Mouse (Mus musculus): Measurements from ENCODE around the gene Gpr37l1. TPM values are rescaled to one million over a fixed set of nuclear protein-coding genes. Genes with fewer than 3 reads are reported as not detected.
A peak's percentile ranks its signal among the peaks of the same experiment; 100 is the strongest.

Gpr37l1 gene
- polyA plus RNA-seq (2015; fragmentation: Nextera tagmentation; extraction: Ambion mirVana), result not detected in 2 replicates

DNA sequence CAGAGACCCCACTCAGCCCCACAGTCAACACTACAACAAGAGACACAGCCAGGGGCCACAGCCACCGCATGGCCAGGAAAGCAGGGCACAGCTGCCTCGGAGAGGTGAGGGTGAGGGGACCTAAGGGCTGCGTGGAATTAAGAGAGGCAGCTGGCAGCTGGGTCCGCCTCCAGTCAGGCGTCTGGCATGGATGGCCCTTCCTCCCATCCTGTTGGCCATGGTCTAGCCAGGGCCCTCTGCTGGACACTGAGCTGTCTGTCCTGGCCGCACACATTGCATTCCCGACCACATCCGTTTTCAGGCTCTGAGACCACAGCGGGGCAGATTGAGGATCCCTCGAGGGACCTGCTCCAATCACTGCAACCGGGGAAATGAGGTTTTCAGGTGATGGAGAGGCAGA lies at the start of gene Gpr37l1:
Gene Gpr37l1 (minus strand): TSS at position 247 of the 400 bp plus-strand sequence.
- WGBS (ENCODE audit: insufficient replicate concordance), result 48% methylated on average over 11 of the region's 11 CpGs
- ATAC-seq (ENCODE audit: low read depth) (no peak), DNase-seq (no peak)
- no peak within 1 kb of the TSS for H3K9ac ChIP-seq
- peaks cover 7% of the 10 kb centered on the region for H3K4me1 ChIP-seq (replicated peaks)
- H3K27me3 ChIP-seq, result peaks cover 12% of the 10 kb centered on the region; the same call in 1 of the 2 replicates
- H3K9me3 ChIP-seq (replicated peaks), result no peaks in the 10 kb centered on the region
- H3K27ac ChIP-seq, result no peak within 1 kb of the TSS
- no peak within 1 kb of the TSS for H3K4me2 ChIP-seq
- H3K36me3 ChIP-seq, result no peaks in the 10 kb centered on the region
- no peak within 1 kb of the TSS for H3K4me3 ChIP-seq (replicated peaks)

DNA sequence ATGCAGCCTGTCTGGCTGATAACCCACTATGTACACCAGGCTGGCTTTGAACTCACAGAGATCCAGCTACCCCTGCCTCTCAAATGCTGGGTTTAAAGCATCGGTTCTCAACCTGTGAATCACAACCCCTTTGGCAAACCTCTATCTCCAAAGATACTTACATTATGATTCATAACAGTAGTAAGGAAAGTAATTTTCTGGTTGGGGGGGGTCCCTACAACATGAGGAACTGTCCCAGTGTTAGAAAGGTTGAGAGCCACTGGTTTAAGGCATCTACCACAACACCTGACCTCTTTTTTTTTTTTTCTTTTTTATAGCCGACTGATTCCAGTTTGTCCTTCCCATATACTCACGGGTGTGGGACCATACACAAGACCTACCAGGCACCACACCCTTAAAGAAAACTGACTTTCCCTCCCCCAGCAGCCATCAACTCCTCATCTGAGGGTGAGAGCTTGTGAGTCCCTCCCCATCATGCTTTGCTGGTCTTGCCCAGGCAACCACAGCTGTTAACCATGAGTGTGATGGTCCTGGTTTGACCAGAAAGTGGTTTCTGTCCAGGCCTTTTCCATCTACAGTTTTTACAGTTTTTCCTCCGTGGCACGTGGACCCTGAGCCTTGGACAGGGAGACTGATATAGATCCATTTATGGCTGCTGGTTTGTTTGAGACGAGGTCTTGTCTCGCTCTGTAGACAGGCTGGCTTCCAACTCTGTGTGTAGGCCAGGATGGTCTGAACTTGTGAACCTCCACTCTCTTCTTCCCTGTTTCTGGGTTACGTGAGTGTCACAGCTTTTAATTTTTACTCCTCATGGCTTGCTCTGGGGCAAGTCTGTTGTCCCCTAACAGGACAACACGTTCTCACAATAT lies 46.5 kb upstream of the Gpr37l1 start:
- H3K27ac ChIP-seq, result no peak overlapping the region
- no peak for ATAC-seq (ENCODE audit: low read depth)
- 63% methylated on average over 9 of the region's 9 CpGs for WGBS (ENCODE audit: insufficient replicate concordance)

DNA sequence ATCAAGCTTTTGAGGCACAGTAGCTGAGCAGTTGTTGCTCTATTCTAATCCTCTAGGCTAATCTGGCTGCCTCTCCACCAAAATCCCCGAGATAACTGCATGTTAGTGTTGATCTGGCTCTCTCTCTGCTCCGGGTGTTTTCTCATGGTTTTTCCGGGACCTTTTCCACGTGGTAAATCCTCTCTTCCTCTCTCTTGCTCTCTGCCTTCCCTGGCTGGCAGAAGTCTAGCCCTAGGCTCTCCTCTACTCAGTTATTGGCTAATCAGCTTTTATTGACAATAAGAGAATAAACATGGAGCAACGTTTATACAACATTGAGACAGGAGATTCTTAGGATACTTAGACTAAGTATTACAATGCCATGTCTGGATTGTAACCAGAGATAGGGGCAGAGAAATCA lies 42.9 kb upstream of the Gpr37l1 start:
- Histone ChIP-seq H3K9ac (no peak overlapping the region), H3K4me3 (replicated peaks) (no peak overlapping the region), H3K27ac (no peak overlapping the region), H3K4me2 (no peak overlapping the region), H3K4me1 (replicated peaks) (peaks cover 26% of the 10 kb centered on the region), H3K27me3 (no peaks in the 10 kb centered on the region), H3K36me3 (no peaks in the 10 kb centered on the region), H3K9me3 (replicated peaks) (no peaks in the 10 kb centered on the region)
- WGBS (ENCODE audit: insufficient replicate concordance), result 35% methylated on average over 5 of the region's 5 CpGs
- ATAC-seq (ENCODE audit: low read depth), result no peak
- DNase-seq, result no peak

More for the DNA sequence above, 46.5 kb upstream of the Gpr37l1 start:
- Histone ChIP-seq H3K4me2 (no peak overlapping the region), H3K9me3 (replicated peaks) (no peaks in the 10 kb centered on the region), H3K36me3 (no peaks in the 10 kb centered on the region), H3K9ac (no peak overlapping the region), H3K4me3 (replicated peaks) (no peak overlapping the region), H3K4me1 (replicated peaks) (peaks cover 6% of the 10 kb centered on the region), H3K27me3 (no peaks in the 10 kb centered on the region)
- no peak for DNase-seq

DNA sequence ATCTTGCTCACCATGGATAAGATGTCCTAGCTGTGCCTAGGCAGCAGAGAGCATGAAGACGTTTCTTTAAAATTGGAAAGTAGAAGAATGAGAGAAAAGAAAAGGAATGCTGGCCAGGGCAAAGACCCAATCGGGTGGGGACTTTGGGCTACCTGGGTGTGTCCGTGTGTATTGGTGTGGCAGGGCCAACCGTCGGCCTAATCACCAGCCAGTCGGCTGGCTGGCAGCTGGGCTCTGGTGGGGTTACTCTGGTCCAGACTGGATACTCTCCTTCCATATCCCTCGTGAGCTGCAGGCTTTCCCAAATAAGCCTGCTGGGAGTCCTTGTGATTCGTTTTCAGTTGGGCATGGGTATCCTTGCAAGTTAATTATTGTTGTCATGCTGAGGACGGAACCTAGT lies 41.2 kb upstream of the Gpr37l1 start:
- 47% methylated on average over 9 of the region's 9 CpGs for WGBS (ENCODE audit: insufficient replicate concordance)
- no peak for ATAC-seq (ENCODE audit: low read depth)
- H3K4me3 ChIP-seq (replicated peaks), result no peak overlapping the region
- no peaks in the 10 kb centered on the region for H3K27me3 ChIP-seq
- no peaks in the 10 kb centered on the region for H3K9me3 ChIP-seq (replicated peaks)
- no peak overlapping the region for H3K27ac ChIP-seq
- no peak for DNase-seq
- no peak overlapping the region for H3K4me2 ChIP-seq
- H3K9ac ChIP-seq, result no peak overlapping the region
- peaks cover 42% of the 10 kb centered on the region for H3K4me1 ChIP-seq (replicated peaks)
- no peaks in the 10 kb centered on the region for H3K36me3 ChIP-seq

DNA sequence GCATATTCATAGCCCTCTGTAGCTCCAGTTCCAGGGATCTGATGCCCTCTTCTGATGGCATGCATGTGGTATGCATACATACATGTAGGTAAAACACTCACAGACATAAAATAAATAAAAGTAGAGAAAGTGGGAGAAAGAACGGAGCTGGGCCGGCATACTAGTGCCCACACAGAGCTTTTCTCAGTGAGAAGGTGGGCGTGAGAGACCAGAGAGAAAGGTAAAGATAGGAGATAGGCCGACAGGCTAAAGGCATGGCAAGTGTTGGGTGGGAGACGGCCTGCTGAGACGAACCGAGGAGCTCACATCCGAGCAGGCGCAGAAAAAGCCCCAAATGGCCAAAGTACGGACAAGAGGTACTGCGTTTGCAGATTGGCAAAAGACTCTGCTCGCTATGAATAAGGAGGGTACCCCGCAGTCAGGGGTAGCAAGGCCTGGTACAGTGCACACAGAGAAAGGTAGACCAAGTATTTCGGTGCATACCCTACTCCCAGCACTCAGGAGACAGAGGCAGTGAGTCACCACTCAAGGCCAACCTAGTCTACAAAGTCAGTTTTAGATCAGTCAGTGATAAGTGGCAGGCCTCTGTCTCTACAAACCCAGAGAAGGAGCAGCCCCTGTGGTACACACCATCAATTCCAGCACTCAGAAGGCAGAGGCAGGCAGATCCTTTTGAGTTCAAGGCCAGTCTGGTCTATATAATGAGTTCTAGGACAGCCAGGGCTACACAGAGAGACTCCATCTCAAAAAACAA lies 39.3 kb upstream of the Gpr37l1 start:
- H3K9me3 ChIP-seq (replicated peaks), result no peaks in the 10 kb centered on the region
- no peak overlapping the region for H3K4me2 ChIP-seq
- 85% methylated on average over 14 of the region's 14 CpGs for WGBS (ENCODE audit: insufficient replicate concordance)
- H3K27me3 ChIP-seq, result no peaks in the 10 kb centered on the region
- H3K4me3 ChIP-seq (replicated peaks), result no peak overlapping the region
- DNase-seq (no peak), ATAC-seq (ENCODE audit: low read depth) (no peak)
- no peak overlapping the region for H3K27ac ChIP-seq
- no peaks in the 10 kb centered on the region for H3K36me3 ChIP-seq
- H3K4me1 ChIP-seq (replicated peaks), result peaks cover 42% of the 10 kb centered on the region
- H3K9ac ChIP-seq, result no peak overlapping the region

DNA sequence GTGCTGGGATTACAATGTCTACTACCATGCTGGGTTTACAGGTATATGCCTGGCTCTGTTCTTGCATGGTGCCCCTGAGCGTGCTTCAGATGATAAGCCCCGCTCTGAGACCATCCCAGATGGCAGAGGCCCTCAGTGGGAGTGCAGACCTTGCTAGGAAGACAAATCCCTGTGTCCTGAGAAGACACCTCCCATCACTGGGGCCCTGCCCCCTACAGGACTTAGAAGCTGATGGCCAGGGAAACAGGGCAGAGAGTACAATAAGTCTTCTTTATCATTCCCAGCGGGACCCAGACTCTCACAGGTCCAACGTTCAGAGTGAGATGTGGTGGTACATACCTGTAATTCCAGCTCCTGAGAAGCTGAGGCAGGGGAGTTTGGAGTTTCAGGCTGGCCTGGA lies 37.8 kb upstream of the Gpr37l1 start:
- DNase-seq (no peak), ATAC-seq (ENCODE audit: low read depth) (peak; percentile 47)
- H3K4me3 ChIP-seq (replicated peaks), result no peak overlapping the region
- 45% methylated on average over 4 of the region's 4 CpGs for WGBS (ENCODE audit: insufficient replicate concordance)
- 0 out of 2 replicates have a peak overlapping the region, but pooled peaks have one; percentile 8 for H3K9ac ChIP-seq
- H3K9me3 ChIP-seq (replicated peaks), result no peaks in the 10 kb centered on the region
- H3K27ac ChIP-seq, result peak overlapping the region; percentile 35; the same call in 1 of the 2 replicates
- peaks cover 7% of the 10 kb centered on the region; the same call in 1 of the 2 replicates for H3K27me3 ChIP-seq
- H3K4me1 ChIP-seq (replicated peaks), result peaks cover 36% of the 10 kb centered on the region
- H3K4me2 ChIP-seq, result peak overlapping the region; percentile 36
- H3K36me3 ChIP-seq, result no peaks in the 10 kb centered on the region

DNA sequence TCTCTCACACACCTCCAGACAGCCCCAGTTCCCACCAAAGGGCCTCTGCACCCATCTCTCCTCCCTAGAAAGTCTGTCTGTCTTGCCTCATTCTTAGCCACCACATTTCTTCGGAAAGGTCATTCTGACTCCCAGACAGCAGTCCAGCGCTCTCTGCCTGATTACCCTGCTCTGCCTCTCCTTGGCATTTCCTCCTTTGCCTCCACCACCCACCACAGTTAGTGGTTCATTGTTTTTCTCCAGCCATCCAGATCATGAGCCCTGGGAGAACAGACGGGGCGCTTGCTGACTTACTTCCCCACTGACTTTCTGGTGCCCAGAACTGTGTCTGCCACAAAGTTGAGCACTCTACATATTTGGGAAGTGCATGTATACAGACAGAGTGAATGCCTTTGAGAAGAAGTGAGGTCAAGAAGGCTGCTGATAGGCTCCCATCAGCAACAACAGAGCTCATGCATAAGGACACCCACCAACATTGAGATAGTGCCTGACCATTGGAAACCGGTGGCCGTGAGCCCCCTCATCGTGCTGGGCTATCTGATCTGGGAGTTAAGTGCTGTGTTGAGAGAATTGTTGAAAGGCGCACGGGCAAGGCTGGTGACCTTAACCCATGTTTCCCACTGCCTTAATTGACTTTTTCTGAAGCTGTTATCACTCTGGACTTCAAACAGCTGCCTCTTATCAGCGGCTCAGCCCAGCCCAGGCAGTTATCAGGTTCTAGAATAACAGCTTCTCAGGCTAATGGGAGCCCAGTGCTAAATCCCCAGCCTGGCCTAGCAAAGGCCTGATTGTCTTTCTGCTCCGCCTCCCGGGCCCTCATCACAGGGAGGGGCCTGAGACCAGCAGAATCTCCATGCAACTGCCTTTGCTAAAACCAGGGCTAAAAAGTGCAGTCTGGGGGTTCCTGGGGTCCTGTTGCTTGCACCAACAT lies 37.0 kb upstream of the Gpr37l1 start:
- DNase-seq (peak; percentile 79), ATAC-seq (ENCODE audit: low read depth) (peak; percentile 93)
- H3K4me1 ChIP-seq (replicated peaks), result peaks cover 40% of the 10 kb centered on the region
- H3K9ac ChIP-seq, result 0 out of 2 replicates have a peak overlapping the region, but pooled peaks have one; percentile 8
- no peaks in the 10 kb centered on the region for H3K9me3 ChIP-seq (replicated peaks)
- H3K4me2 ChIP-seq, result peak overlapping the region; percentile 36
- no peak overlapping the region for H3K27ac ChIP-seq
- H3K27me3 ChIP-seq, result peaks cover 7% of the 10 kb centered on the region; the same call in 1 of the 2 replicates
- no peak overlapping the region for H3K4me3 ChIP-seq (replicated peaks)
- WGBS (ENCODE audit: insufficient replicate concordance), result 16% methylated on average over 12 of the region's 12 CpGs
- H3K36me3 ChIP-seq, result no peaks in the 10 kb centered on the region

DNA sequence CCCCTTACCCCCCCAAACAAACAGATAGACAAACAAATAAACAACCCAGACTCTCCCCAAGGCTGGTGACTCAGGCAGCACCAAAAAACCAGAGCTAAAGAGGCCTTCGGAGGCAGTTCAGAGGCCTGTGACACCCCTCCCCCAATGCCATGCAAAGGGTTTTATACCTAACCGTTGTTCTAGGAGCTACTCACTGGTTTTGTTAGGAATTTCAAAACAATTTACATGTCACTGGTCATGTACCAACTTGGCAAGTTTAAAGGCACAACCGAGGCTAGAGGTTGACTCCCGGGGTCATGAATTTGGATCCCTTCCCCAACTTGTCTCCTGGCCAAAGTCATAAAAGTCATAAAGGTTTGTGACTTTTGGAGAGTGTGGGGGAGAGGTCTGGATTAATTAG lies 32.9 kb upstream of the Gpr37l1 start:
- Histone ChIP-seq H3K4me3 (replicated peaks) (no peak overlapping the region), H3K9ac (no peak overlapping the region), H3K4me2 (no peak overlapping the region), H3K27ac (no peak overlapping the region), H3K36me3 (no peaks in the 10 kb centered on the region), H3K9me3 (replicated peaks) (no peaks in the 10 kb centered on the region), H3K4me1 (replicated peaks) (peaks cover 31% of the 10 kb centered on the region), H3K27me3 (peaks cover 7% of the 10 kb centered on the region; the same call in 1 of the 2 replicates)
- ATAC-seq (ENCODE audit: low read depth) (no peak), DNase-seq (no peak)
- 70% methylated on average over 4 of the region's 4 CpGs for WGBS (ENCODE audit: insufficient replicate concordance)

DNA sequence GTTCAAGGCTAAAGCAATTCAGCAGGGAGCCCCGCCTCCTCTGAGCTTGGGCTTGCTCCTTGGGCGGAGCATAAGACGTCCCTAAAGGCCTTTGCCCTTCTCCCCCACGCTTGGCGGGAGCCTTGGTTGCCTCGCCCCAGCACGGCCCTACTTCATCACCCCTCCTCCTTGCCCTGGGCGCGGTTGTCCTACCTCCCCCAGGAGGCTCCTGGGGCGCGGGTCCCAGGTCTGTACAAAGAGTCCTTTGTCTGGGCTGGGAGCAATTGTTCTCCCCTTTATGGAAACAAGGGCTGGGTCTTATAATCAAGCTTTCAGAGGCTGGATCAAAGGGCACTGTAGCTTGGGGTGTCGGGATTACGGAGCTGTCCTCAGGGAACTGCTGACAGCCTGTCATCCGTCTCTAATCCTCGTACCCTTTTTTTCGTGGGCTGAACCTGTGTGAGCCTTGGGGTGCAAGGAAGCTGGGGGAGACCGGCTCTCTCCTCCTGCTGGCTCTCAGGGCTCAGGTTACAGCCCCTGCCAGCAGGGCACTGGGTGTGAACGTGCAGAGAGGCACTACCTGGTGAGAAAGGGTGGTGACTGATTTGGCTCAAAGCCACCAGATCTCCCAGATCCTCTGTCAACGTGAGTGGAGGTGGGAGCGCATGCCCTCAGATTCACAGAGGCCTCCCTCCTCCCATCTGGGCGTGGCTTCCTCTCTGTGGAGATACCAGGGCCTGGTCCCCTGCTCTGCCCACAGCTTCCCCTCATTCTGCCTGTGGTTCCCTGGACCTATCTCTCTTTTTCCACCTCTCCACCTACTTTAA lies 31.7 kb upstream of the Gpr37l1 start:
- peaks cover 7% of the 10 kb centered on the region; the same call in 1 of the 2 replicates for H3K27me3 ChIP-seq
- H3K4me3 ChIP-seq (replicated peaks), result no peak overlapping the region
- peaks cover 19% of the 10 kb centered on the region for H3K4me1 ChIP-seq (replicated peaks)
- peak overlapping the region; percentile 43 for H3K4me2 ChIP-seq
- 6% methylated on average over 21 of the region's 21 CpGs for WGBS (ENCODE audit: insufficient replicate concordance)
- no peak overlapping the region for H3K9ac ChIP-seq
- H3K36me3 ChIP-seq, result no peaks in the 10 kb centered on the region
- ATAC-seq (ENCODE audit: low read depth) (peak; percentile 57; the same call in 1 of the 2 replicates), DNase-seq (peak; percentile 37)
- H3K9me3 ChIP-seq (replicated peaks), result no peaks in the 10 kb centered on the region
- no peak overlapping the region for H3K27ac ChIP-seq

DNA sequence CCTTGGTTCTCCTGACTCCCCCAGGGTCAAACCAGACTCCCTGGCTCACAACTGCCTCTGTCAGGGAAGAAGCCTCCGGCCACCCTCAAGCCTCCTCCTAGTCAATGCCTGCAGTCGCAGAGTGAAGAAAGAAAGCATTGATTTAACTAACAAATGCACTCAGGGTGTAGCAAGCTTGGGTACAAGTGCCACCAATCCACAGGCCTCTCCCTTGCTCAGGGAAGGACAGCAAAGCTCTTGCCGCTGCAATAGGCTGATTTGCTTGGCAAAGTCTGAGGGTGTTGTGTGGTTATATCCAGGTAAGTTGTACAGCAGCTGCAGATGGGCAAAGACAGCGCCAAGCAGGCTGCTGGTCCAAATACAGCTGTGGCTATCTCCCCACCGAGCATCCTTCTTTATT lies 30.9 kb upstream of the Gpr37l1 start:
- H3K4me1 ChIP-seq (replicated peaks), result peaks cover 15% of the 10 kb centered on the region
- H3K27me3 ChIP-seq, result peaks cover 7% of the 10 kb centered on the region; the same call in 1 of the 2 replicates
- H3K4me2 ChIP-seq, result no peak overlapping the region
- ATAC-seq (ENCODE audit: low read depth) (no peak), DNase-seq (no peak)
- H3K9ac ChIP-seq, result no peak overlapping the region
- WGBS (ENCODE audit: insufficient replicate concordance), result 70% methylated on average over 5 of the region's 5 CpGs
- H3K9me3 ChIP-seq (replicated peaks), result no peaks in the 10 kb centered on the region
- H3K27ac ChIP-seq, result no peak overlapping the region
- H3K4me3 ChIP-seq (replicated peaks), result no peak overlapping the region
- H3K36me3 ChIP-seq, result no peaks in the 10 kb centered on the region

Data from liver, embryonic 13.5 days (tissue).